Mouse (Mus musculus) right cerebral cortex, postnatal 14 days (tissue): ENCODE measurements around the gene Vmn1r40.
A peak's percentile ranks its signal among the peaks of the same experiment; 100 is the strongest.

Experiments used
- DNase-seq: peaks from one replicate; pipeline ENCODE4 v3.0.0; 2022

The Vmn1r40 gene

GRCm38 (mm10) chr6:89707240-89707639 lies at the start of gene Vmn1r40:
Gene Vmn1r40 (plus strand): TSS chr6:89707540.
- no peak for DNase-seq

GRCm38 (mm10) chr6:89658342-89658741 lies 49.0 kb upstream of the Vmn1r40 start:
- no peak for DNase-seq

- DNase-seq, result no peak
These were observed 48.4 kb upstream of the Vmn1r40 start for GRCm38 (mm10) chr6:89658931-89659330.

- peak; percentile 45 for DNase-seq
These were observed 47.5 kb upstream of the Vmn1r40 start for GRCm38 (mm10) chr6:89659692-89660423.

GRCm38 (mm10) chr6:89660490-89660889 lies 46.9 kb upstream of the Vmn1r40 start:
- no peak for DNase-seq

- DNase-seq, result no peak
These were observed 44.8 kb upstream of the Vmn1r40 start for GRCm38 (mm10) chr6:89662521-89662920.

GRCm38 (mm10) chr6:89665155-89665554 lies 42.2 kb upstream of the Vmn1r40 start:
- DNase-seq, result no peak

GRCm38 (mm10) chr6:89665667-89666066 lies 41.7 kb upstream of the Vmn1r40 start:
- DNase-seq, result no peak

- no peak for DNase-seq
These were observed 40.4 kb upstream of the Vmn1r40 start for GRCm38 (mm10) chr6:89666976-89667375.

- DNase-seq, result no peak
These were observed 37.8 kb upstream of the Vmn1r40 start for GRCm38 (mm10) chr6:89669556-89669955.

- no peak for DNase-seq
These were observed 35.9 kb upstream of the Vmn1r40 start for GRCm38 (mm10) chr6:89671431-89671830.

GRCm38 (mm10) chr6:89672641-89673040 lies 34.7 kb upstream of the Vmn1r40 start:
- DNase-seq, result no peak

- no peak for DNase-seq
These were observed 34.1 kb upstream of the Vmn1r40 start for GRCm38 (mm10) chr6:89673135-89673780.

- no peak for DNase-seq
These were observed 28.8 kb upstream of the Vmn1r40 start for GRCm38 (mm10) chr6:89678522-89678921.

- DNase-seq, result peak; percentile 66
These were observed 28.0 kb upstream of the Vmn1r40 start for GRCm38 (mm10) chr6:89679291-89679835.

- peak; percentile 76 for DNase-seq
These were observed 27.2 kb upstream of the Vmn1r40 start for GRCm38 (mm10) chr6:89680155-89680554.

GRCm38 (mm10) chr6:89684231-89684630 lies 23.1 kb upstream of the Vmn1r40 start:
- no peak for DNase-seq

GRCm38 (mm10) chr6:89687100-89687499 lies 20.2 kb upstream of the Vmn1r40 start:
- DNase-seq, result no peak

- no peak for DNase-seq
These were observed 716 bp upstream of the Vmn1r40 start for GRCm38 (mm10) chr6:89706624-89707023.

GRCm38 (mm10) chr6:89718051-89718450 lies 10.7 kb downstream of the Vmn1r40 start:
- no peak for DNase-seq

- DNase-seq, result no peak
These were observed 33.1 kb downstream of the Vmn1r40 start, which contains the start of gene Vmn1r41 for GRCm38 (mm10) chr6:89740466-89740865. Gene Vmn1r41 (plus strand): TSS chr6:89740766.

- DNase-seq, result no peak
These were observed 35.5 kb downstream of the Vmn1r40 start for GRCm38 (mm10) chr6:89742811-89743210.
